Mouse (Mus musculus) limb, embryonic 11.5 days (tissue): Measurements from ENCODE around the gene Alkbh4. TPM values are rescaled to one million over a fixed set of nuclear protein-coding genes. Genes with fewer than 3 reads are reported as not detected.
A peak's percentile ranks its signal among the peaks of the same experiment; 100 is the strongest.

Experiments
- ATAC-seq: fragments of 200-750 bp; cut with Nextera tagmentation; 2 replicates; pipeline ENCODE4 v1.8.0; 2017; ENCODE audit warnings: low read depth; ENCODE audit not compliant: insufficient number of reproducible peaks, low FRiP score, low TSS enrichment
- DNase-seq: peaks from one replicate; pipeline ENCODE4 v3.0.0-alpha.2; 2015; ENCODE audit warnings: low spot score
- H3K27ac ChIP-seq: fragments of 300-500 bp; sonication (generic); replicated peaks from 2 replicates; pipeline ENCODE4 v1.5.1; 2014; ENCODE audit warnings: low read depth, mild to moderate bottlenecking, low read length
- H3K27me3 ChIP-seq: fragments of 300-500 bp; sonication (generic); 2 replicates; pipeline ENCODE4 v1.6.1; 2014; ENCODE audit warnings: mild to moderate bottlenecking, low read length, mixed read lengths; ENCODE audit not compliant: control insufficient read depth, insufficient read depth
- H3K36me3 ChIP-seq: fragments of 300-500 bp; sonication (generic); 2 replicates; pipeline ENCODE4 v1.6.1; 2014; ENCODE audit warnings: mild to moderate bottlenecking, low read length, moderate library complexity, mixed read lengths; ENCODE audit not compliant: control insufficient read depth, insufficient read depth
- H3K4me1 ChIP-seq: fragments of 300-500 bp; sonication (generic); 2 replicates; pipeline ENCODE4 v1.6.1; 2014; ENCODE audit warnings: low read length, mixed read lengths; ENCODE audit not compliant: control insufficient read depth, insufficient read depth
- H3K4me2 ChIP-seq: fragments of 300-500 bp; sonication (generic); 2 replicates; pipeline ENCODE4 v1.6.1; 2014; ENCODE audit warnings: low read depth, mild to moderate bottlenecking, moderate library complexity; ENCODE audit not compliant: severe bottlenecking
- H3K4me3 ChIP-seq: fragments of 300-500 bp; sonication (generic); 2 replicates; pipeline ENCODE4 v1.5.1; 2014; ENCODE audit warnings: low read depth, low read length
- H3K9ac ChIP-seq: fragments of 300-500 bp; sonication (generic); 2 replicates; pipeline ENCODE4 v1.6.1; 2014; ENCODE audit warnings: mild to moderate bottlenecking, low read length
- H3K9me3 ChIP-seq: fragments of 300-500 bp; sonication (generic); 2 replicates; pipeline ENCODE4 v1.6.1; 2016; ENCODE audit warnings: low read length; ENCODE audit not compliant: control insufficient read depth
- WGBS: fragments of 180-500 bp; shearing (Covaris S2); extraction: QIAGEN DNeasy Blood & Tissue Kit; methylation state at CpG from one replicate; pipeline ENCODE4 v1.1.7; 2014; 5-methylcytosine and 5-hydroxymethylcytosine counted together
- polyA plus RNA-seq: library from polyadenylated mRNA; unstranded; fragments of >200 nt; fragmentation: Nextera tagmentation; extraction: Ambion mirVana; gene quantifications from 2 replicates; pipeline ENCODE4 v1.2.1, GENCODE M21; 2014

Gene Alkbh4
- polyA plus RNA-seq, 1 experiment from 2014 or later = 23.9 TPM

DNA sequence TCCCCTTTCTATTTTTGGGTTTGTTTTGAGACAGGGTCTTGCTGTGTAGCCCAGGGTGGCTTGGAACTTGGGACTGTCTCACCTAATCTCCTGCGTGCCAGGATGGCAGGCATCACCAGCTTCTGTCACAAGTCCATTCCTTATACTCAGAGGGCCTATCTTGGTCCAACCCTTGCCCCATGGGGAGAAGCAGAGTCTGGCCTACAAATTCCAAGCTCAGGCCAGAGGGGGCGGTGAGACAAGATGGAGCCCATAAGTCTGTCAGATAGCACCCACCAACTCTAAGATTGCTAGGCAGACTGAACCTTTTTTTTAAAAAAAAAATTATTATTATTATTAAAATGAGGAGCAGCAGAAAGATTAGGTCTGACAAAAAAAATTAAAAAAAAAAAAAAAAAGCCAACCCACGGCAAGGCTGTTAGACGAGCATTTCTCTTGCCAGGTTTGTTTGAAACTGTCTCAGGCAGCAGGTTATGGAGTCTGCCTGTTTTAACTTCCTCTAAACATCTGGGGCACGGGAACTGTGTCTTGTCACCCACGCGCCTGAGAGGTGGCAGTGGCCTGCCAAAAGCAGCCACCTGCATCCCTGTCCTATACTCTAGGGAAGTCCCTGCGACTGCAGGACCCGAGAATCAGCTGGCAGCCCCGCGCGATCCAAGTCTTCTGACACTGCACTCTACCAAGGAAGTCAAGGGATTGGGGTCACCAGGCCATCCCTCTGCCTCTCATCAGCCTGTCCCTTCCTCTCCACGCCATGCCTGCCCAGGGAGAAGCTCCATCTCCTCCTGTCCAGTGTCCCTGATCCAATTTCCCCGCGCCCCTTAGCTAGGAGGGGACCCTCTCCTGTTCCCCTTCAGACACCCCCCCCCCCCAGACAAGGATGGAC lies 33.9 kb downstream of the Alkbh4 start:
- no peak; the same call in 1 of the 2 replicates for ATAC-seq
- peak overlapping the region; percentile 98 for H3K4me2 ChIP-seq
- DNase-seq = peak; percentile 54
- 15% methylated on average over 15 of the region's 15 CpGs for WGBS
- peak overlapping the region; percentile 51 for H3K4me3 ChIP-seq
- H3K27ac ChIP-seq = no peak overlapping the region
- no peaks in the 10 kb centered on the region for H3K36me3 ChIP-seq
- H3K9me3 ChIP-seq = 0 out of 2 replicates have a peak, but pooled peaks cover 3% of the 10 kb centered on the region
- no peaks in the 10 kb centered on the region for H3K4me1 ChIP-seq
- H3K27me3 ChIP-seq = no peaks in the 10 kb centered on the region
- H3K9ac ChIP-seq = peak overlapping the region; percentile 69

DNA sequence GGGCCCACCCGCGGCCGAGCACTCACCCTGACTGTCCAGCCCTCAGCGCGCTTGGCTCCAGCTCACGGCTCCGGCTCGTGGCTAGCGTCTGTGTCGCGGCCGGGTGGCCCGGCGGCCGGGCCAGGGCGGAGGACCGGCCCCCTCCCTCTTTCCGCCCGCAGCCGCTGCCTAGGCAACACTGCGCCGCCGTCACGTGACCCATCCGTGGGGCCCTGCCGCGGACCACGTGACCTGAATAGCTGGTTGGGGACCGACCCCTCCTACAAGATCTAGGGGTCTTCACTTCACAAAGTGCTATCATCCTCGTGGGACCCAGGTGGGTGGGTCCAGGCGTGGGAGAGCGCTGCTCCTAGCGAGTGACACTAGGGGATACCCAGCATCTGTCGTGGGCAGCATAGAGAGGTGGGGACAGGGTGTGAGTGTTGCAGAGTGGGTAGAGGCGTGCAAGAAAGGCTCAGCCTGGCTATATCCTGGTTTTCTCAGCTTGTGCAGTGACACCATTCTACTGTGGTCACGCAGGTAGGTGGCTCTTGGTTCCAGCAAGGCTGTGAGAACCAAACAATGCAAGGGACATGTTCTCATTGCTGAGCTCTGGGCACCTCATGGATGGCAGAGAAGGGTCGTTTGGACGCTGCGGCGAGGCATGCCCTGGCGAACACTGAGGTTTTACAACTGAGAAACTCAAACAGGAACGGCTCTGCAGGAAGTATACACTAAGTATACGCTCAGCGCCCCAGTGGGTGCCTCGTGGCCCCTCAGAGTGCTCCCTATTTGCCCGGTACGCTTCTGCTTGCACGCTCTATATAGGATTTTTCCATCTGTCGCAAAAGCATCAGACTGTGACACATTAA lies 34.8 kb downstream of the Alkbh4 start, which contains the start of gene Orai2:
Gene Orai2 (minus strand): TSS at position 202 of the 851 bp plus-strand sequence.
- peak; percentile 89 for DNase-seq
- Histone ChIP-seq H3K36me3 (no peaks in the 10 kb centered on the region), H3K4me1 (no peaks in the 10 kb centered on the region), H3K9ac (peak within 1 kb of the TSS; percentile 69), H3K4me2 (peak within 1 kb of the TSS; percentile 98), H3K4me3 (peak within 1 kb of the TSS; percentile 51), H3K27ac (no peak within 1 kb of the TSS), H3K27me3 (no peaks in the 10 kb centered on the region), H3K9me3 (0 out of 2 replicates have a peak, but pooled peaks cover 3% of the 10 kb centered on the region)
- peak; percentile 78 for ATAC-seq
- WGBS = 5% methylated on average over 45 of the region's 49 CpGs

DNA sequence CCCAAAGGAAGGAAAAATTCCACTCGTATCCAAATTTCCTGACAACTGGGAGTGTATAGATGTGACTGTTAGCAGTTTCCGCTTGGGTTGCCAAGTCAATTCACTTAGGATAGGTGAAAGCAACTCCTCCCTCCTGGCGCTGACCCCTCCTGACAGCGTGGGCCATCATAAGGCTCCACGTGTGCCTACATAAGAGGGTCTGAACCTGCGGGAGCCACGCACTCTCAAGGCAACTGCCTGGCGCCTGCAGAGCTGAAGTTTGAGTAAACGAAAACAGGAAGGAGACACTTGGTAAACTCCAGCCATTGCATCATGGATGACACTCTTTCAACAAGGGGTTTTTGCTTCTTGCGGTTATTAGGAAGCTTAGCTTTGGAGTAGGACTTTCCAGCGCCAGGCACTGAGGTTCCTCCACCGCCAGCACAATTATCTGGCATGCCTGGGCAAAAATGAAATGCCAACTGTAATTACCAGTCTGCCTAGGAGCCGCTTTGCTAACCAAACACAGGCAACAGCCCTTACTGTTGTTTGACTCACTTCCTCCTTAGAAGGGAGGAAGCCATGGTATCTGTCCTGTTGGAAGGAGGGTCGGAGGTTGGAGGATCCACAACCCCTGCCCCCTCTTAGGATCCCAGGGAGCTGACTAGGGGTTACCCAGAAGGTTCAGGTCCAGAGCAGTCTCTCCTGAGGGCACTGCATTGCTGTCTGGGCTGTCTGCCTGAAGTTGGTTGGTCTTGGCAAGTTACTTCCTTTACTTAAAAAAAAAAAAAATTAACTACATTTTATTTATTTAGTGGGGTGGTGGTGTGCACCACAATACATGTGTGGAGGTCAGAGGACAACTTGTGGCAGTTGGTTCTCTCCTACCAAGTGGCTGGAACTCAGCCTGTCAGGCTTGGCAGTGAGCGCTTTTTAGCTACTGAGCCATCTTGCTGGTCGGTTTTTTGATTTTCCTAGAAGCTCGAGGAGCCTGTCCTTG lies 35.7 kb downstream of the Alkbh4 start:
- DNase-seq = peak; percentile 22
- 0 out of 2 replicates have a peak, but pooled peaks cover 3% of the 10 kb centered on the region for H3K9me3 ChIP-seq
- no peak overlapping the region for H3K9ac ChIP-seq
- H3K27me3 ChIP-seq = no peaks in the 10 kb centered on the region
- no peak overlapping the region for H3K27ac ChIP-seq
- H3K4me3 ChIP-seq = peak overlapping the region; percentile 51; the same call in 1 of the 2 replicates
- 37% methylated on average over 17 of the region's 17 CpGs for WGBS
- peak overlapping the region; percentile 98 for H3K4me2 ChIP-seq
- ATAC-seq = no peak
- H3K36me3 ChIP-seq = no peaks in the 10 kb centered on the region
- H3K4me1 ChIP-seq = no peaks in the 10 kb centered on the region

- H3K4me3 ChIP-seq = no peak overlapping the region
- no peak overlapping the region for H3K4me2 ChIP-seq
- no peak overlapping the region for H3K9ac ChIP-seq
- H3K4me1 ChIP-seq = no peaks in the 10 kb centered on the region
- H3K27ac ChIP-seq = no peak overlapping the region
- H3K9me3 ChIP-seq = 0 out of 2 replicates have a peak, but pooled peaks cover 1% of the 10 kb centered on the region
- no peaks in the 10 kb centered on the region for H3K36me3 ChIP-seq
- DNase-seq = no peak
- 72% methylated on average over 9 of the region's 9 CpGs for WGBS
- ATAC-seq = no peak
- no peaks in the 10 kb centered on the region for H3K27me3 ChIP-seq
These were observed 37.0 kb downstream of the Alkbh4 start for GRCm38 (mm10) chr5:136172939-136173338.

DNA sequence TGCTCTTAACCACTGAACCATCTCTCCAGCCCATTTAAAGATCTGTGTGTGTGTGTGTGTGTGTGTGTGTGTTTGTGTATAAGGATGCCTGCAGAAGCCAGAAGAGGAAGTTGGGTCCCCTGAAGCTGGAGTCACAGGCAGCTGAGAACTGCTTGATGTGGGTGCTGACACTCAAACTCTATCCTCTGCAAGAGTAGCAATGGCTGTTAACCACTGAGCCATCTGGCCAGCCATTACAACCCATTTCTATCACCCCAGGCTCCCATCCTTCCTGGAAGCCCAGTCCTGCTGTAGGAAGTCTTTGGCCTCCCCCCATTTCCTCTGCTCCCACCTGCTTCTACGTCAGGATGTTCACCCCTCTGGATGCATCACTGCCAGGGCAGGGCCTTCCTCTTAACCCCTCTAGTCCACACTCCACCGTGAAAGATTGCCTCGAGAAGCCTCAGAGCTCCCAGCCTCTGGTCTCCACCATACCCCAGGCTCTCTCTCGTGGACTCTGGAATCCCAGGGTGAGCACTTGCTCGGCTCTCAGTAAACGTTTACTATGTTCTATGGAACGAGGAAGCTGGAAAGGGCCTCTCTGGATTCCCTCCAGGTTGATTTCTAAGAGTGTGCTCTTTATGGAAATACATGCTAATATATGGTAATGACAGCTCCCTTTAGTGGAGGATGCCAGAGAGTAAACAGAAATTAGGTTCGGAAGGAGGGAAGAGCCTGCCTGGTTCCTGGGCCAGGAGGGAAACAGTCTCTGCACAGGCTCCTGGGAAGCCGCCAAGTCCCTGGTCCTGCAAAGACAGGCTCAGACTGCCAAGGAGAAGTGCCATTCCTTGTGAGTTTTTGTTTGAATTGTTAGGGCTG lies 37.9 kb downstream of the Alkbh4 start:
- 56% methylated on average over 9 of the region's 9 CpGs for WGBS
- H3K27ac ChIP-seq = no peak overlapping the region
- ATAC-seq (no peak), DNase-seq (no peak)
- no peaks in the 10 kb centered on the region; the same call in 1 of the 2 replicates for H3K36me3 ChIP-seq
- no peak overlapping the region for H3K4me2 ChIP-seq
- H3K9ac ChIP-seq = no peak overlapping the region
- no peaks in the 10 kb centered on the region for H3K27me3 ChIP-seq
- H3K9me3 ChIP-seq = no peaks in the 10 kb centered on the region
- no peak overlapping the region for H3K4me3 ChIP-seq
- H3K4me1 ChIP-seq = no peaks in the 10 kb centered on the region

DNA sequence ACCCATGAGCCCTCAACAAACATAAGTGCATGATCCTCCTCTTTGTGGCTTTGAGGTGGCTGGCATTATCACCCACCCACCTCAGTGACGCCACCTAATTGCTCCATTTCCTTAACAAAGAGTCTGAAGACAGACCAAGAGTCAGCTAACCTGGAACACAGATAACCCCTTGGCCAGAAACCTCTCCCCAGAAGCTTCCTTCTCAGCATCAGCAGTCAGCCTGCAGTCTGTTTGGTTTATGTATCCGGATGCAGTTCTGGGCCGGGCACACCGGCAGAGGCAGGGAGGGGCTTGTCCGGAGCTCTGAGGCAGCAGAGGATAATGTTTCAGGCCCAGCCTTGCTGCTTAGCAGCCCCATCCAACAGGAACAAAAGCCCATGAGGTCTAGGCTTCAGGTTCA lies 43.6 kb downstream of the Alkbh4 start:
- Histone ChIP-seq H3K4me1 (no peaks in the 10 kb centered on the region), H3K27me3 (no peaks in the 10 kb centered on the region), H3K9me3 (no peaks in the 10 kb centered on the region), H3K27ac (no peak overlapping the region), H3K4me2 (no peak overlapping the region), H3K36me3 (peaks cover 16% of the 10 kb centered on the region), H3K9ac (no peak overlapping the region), H3K4me3 (no peak overlapping the region)
- no peak for ATAC-seq
- no peak for DNase-seq
- WGBS = 72% methylated on average over 5 of the region's 5 CpGs

GRCm38 (mm10) chr5:136181197-136181596 lies 45.3 kb downstream of the Alkbh4 start:
- ATAC-seq (no peak), DNase-seq (no peak)
- no peak overlapping the region for H3K27ac ChIP-seq
- H3K36me3 ChIP-seq = peaks cover 16% of the 10 kb centered on the region
- H3K4me2 ChIP-seq = no peak overlapping the region
- H3K9me3 ChIP-seq = no peaks in the 10 kb centered on the region
- no peaks in the 10 kb centered on the region for H3K4me1 ChIP-seq
- no peaks in the 10 kb centered on the region for H3K27me3 ChIP-seq
- H3K4me3 ChIP-seq = no peak overlapping the region
- H3K9ac ChIP-seq = no peak overlapping the region
- WGBS = 95% methylated on average over 6 of the region's 6 CpGs
